Mouse (Mus musculus): ENCODE data around the gene Cry2.

Cry2 gene

DNA sequence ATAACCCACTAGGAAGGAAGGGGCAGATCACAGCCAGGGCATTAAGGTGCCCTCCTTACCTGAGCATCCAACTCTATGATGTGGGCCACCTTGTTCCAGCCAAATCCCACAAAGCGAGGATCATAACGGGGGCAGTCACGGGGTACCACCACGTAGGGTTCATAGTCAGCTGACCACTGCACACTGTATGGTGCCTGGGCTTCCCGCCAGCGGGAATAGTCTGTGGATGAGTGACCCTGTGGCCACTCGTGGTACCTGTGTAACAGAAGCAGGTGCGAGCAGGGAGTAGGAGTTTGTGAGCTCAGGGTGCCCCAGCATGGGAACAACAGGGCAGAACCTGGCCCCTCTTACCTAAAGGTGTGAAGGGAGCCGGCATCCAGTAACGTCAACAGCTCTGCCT, 68.3 kb downstream of the Cry2 start:
- DNase-seq: no peak

DNA sequence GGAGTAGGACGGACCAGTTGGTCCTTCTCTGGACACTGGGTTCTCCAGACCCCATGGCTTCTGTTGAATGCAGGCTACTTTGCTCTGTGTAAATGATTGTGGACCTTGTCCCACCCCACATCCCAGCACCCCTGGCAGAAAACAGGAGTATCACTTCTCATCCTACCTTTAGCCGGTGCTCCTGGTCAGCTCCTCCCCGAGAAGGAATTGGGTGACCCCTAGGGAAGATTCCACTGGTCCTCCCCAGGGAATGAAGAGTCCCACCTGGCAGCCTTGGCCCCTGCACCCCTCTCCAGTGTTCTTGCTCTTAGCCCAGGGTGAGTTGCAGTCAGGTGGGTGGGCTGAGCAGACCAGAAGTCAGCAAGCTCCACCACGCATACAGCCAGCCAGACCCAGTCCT, 69.8 kb downstream of the Cry2 start:
- DNase-seq: no peak

DNA sequence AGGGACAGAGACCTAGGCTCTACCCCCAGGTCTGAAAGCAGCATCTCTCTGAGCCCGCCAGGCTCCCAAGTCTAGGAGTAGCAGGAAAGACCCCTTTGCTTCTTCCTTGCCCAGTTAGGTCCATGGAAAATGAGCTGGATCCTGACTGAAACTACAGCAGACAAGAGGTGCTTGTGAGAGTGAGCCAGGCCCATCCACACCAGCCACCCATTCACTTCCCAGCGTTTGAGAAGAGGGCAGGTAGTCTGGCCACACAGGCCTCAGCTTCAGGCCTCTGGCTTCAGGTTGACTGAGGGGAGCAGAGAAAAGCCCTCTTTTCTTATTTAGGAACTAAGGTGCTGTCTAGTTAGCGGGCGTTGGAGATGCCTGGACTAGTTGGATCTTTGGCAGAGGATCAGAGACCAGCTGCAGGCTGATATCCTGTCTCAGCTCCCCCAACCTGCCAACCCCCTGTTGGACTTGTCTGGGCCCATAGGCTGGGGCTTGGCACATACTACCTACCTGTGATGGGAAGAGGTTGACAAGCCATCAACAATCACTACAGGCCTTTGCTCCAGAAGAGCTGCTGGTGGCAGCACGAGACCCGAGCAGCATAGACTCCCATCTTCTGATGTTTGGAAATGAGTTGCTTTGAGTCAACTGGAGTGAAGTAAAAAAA, 71.1 kb downstream of the Cry2 start:
- DNase-seq: no peak

DNA sequence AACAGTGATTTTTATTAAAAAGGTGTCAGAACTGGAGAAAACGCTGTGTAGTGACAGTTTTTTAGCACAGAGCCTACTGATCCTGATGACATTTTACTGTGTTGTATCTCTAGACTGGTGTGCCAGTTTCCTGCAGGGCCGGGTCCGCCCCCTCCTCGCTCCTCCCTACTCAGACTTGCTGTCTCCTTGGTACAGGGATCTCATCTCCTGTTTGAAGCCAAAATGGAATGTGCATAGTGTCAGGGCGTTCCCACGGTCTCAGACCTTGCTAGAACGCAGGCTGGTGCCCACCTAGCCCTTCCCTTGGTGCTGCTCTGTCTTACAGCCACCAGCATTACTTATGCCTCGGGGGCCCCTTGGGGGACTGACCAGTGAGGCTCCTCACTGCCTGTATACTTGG, 72.0 kb downstream of the Cry2 start:
- DNase-seq: no peak

DNA sequence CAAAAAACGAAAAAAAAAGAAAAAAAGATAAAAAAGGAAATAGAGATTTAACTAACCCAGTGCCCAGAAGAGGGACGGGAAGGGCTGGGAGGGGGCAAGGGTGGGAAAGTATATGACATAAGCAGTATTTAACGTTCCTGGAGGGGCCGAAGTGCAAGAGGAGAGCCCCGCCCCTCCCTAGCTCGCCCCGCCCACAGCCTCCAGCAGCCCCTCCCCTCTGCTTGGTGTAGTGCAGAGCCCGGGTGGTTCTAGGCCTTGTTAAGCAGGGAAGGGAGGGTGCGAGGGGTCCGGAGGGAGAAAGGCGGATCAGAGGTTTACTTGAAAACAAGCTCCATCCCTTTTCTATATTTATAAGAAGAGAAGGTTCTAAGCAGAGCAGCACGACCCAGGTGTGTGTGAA, 73.0 kb downstream of the Cry2 start:
- DNase-seq: no peak

DNA sequence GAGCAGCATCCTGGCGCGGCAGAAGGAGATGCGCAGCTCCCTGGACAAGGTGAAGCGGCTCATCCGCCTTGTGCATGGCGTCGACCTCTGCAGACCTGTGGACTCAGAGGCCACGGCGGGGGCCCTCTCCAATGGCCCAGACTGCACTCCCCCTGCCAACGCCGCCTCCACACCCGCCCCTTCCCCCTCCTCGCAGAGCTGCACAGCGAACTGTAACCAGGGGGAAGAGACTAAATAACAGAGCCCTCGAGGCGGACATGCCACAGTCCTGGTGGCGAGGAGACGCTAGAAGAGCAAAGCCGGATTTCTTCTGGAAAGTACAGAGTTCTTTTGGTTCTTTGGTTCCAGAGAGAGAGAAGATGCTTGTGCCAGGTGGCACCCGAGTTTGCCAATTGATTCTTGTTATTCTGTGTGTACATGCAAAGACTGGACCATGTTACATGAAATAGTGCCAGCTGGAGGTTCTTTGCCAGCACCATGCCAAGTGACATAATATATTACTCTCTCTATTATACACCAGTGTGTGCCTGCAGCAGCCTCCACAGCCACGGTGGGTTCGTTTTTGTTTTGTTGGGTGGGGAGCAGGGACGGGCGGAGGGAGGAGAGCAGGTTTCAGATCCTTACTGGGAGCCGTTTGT, 73.5 kb downstream of the Cry2 start:
- DNase-seq: no peak

DNA sequence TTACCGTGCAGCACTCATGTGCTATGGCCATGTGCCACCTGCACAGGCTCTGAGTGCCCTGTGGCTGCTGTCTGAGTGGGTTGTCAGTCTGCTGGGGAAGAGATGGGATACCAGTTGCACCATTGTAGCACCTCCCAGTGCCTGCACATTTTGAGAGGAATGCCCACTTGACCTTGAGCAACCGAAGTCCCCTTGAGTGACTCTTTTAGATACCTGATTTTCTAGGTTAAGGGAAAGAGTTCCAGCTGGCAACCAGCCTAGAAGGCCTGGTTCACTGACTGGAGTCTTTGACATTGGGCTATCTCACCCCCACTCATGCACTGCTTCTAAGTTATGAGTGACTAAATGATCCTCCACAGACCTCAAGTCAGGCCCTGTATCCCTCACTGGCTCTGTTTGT, 74.5 kb downstream of the Cry2 start:
- no peak for DNase-seq

DNA sequence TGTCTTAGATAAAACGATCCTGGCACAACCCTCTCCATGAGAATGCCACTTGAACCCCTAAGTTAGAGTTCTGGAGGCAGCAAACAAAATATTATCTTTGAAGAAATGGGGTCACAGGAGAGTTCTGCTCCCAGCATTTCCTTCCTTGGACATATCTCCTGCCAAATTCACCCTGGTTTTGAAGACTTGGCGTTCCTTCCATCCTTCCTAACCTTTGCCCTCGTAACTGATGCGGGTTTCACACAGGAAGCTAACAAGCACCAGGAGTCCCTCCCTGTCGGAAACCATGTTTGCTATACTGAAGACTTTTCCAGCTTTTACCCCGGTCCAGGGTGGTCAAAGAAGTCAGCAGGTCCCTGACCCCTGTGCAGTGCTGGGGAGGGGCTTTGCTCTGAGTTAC, 79.6 kb downstream of the Cry2 start:
- DNase-seq: no peak

All from thymus, postnatal 4 days (tissue).